Mouse (Mus musculus): ENCODE results near the gene Krt73.

The Krt73 gene

GRCm38 (mm10) chr15:101802296-101802835 lies at the start of gene Krt73:
Gene Krt73, minus strand, starts transcription at chr15:101802346.
- DNase-seq (ENCODE audit: low read depth in 1 of 2, low spot score in 2 of 2): no peak

GRCm38 (mm10) chr15:101850694-101851093 lies 48.5 kb upstream of the Krt73 start, which contains the start of gene Krt1:
Gene Krt1, minus strand, starts transcription at chr15:101850794.
- DNase-seq (ENCODE audit: low read depth in 1 of 2, low spot score in 2 of 2): no peak

- no peak for DNase-seq (ENCODE audit: low read depth in 1 of 2, low spot score in 2 of 2)
Observed at GRCm38 (mm10) chr15:101845971-101846403, 43.8 kb upstream of the Krt73 start.

DNA sequence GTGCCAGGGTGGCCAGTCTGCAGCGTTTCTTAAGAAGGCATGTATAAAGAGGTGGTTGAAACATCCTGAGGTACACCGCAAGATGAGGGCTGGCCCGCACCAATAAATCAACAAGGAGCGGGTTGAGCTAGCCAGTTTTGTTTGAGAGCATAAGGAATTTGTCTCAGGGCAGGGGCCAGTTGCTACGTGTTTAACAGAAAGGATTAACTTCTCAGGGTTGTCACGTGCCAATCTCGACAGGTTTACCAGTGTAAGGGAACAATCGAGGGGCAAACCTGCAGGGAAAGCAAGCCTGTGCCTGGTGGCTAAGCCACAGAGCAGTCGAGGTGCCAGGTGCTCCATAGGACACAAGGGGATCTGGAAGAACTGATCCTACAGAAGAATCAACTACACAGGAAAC lies 41.0 kb upstream of the Krt73 start:
- no peak for DNase-seq (ENCODE audit: low read depth in 1 of 2, low spot score in 2 of 2)

DNA sequence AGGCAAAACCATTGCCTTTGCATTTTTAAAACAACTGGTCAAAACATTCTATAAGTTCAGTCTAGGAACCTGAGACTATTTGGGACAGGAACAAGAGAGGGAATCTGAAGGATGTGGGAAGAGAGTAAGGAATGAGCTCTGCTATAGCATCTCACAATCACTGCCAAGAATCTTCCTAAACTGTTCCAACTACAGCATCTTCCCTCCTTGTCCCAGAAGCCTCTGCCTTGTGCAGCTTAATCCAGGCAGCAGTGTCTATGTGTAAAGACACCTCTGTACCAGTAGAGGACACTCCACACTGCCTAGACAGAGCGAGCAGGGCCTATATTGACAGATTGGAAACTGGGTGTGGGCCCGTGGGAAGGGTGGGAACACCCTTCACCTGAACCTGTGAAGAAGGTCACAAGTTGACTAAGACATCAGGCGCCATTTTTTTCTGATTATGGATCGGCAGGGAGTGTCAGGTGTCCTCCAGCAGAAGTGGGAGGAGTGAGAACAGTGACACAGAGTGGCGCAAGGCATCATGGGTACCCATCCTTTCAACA lies 32.7 kb upstream of the Krt73 start:
- DNase-seq (ENCODE audit: low read depth in 1 of 2, low spot score in 2 of 2): no peak

DNA sequence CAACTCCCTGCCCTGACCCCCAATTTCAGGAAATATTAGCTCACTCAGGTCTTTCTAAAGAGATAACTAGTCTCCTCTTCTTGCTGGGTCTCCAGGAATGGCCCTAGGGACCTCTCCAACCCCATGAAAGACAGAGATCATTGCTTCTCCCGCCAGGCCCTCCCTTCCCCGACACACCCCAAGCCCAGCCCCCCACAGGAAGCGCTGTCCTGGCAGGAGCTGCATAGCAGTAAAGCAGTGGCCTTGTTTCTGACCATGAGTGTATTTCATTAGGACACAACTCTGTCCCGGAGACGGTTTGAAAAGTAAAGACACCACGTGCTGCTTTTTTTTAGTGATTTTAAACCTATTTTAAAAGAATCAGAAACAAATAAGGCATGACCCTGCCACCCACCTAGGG lies 31.0 kb upstream of the Krt73 start:
- DNase-seq (ENCODE audit: low read depth in 1 of 2, low spot score in 2 of 2): no peak

DNA sequence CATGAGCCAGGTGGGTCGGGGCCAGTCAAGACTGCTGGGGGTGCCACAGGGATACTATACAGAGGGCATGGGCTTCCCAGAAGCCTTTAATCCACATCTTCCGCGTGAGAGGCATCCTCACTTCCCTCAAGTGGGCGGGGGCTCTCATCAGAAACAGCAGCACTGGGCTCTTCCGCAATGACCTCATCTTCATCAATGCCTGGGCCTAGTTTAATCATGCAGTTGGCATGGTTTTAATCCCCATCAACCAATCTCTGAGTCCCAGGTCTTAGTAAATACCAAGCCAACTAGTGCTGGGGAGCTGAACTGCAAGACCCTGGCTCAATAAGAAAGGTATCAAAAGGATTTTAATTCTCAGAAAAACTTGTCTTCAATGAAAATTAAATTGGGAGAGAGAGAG lies 27.3 kb upstream of the Krt73 start:
- DNase-seq (ENCODE audit: low read depth in 1 of 2, low spot score in 2 of 2): no peak

DNA sequence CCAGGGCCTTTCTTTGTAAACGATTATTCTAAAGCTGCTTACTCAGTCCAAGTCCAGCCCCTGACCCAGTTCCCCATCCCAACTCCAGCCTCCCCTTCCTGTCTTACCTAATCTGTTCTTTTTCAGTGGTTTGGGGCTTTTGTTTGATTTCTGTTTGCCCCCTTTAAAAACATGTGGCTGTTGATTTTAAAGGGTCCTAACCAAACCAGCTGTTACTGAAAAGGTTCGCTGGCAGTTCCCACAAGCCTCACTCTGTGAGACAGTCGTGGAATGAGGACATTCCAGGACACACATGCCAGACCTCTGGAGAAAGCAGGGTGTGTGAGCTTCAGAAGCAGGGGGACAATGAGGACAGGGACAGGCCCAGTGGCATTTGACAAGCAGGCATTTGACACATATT lies 19.6 kb upstream of the Krt73 start:
- DNase-seq (ENCODE audit: low read depth in 1 of 2, low spot score in 2 of 2): no peak

DNA sequence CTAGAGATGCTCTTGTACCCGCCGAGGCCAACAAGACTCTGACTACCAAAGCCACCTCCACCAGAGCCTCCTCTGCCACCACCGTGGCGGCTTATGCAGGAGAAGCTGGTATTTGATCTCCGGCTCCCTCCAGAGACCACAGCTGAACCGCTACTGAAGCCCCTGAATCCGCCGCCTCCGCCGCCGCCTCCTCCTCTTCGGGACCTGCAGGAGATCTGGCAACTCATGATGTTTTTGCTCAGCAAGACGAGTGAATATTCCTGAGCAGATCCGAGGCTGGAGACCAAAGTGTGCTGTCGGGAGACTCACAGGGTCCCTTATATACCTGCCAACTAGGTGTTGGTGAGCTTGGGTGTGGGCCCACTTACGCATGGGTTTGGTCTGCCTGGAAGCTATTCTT lies 15.7 kb upstream of the Krt73 start, which contains the start of gene Krt2:
Gene Krt2 (minus strand): TSS at position 295 of the 400 bp plus-strand sequence.
- DNase-seq (ENCODE audit: low read depth in 1 of 2, low spot score in 2 of 2): no peak

DNA sequence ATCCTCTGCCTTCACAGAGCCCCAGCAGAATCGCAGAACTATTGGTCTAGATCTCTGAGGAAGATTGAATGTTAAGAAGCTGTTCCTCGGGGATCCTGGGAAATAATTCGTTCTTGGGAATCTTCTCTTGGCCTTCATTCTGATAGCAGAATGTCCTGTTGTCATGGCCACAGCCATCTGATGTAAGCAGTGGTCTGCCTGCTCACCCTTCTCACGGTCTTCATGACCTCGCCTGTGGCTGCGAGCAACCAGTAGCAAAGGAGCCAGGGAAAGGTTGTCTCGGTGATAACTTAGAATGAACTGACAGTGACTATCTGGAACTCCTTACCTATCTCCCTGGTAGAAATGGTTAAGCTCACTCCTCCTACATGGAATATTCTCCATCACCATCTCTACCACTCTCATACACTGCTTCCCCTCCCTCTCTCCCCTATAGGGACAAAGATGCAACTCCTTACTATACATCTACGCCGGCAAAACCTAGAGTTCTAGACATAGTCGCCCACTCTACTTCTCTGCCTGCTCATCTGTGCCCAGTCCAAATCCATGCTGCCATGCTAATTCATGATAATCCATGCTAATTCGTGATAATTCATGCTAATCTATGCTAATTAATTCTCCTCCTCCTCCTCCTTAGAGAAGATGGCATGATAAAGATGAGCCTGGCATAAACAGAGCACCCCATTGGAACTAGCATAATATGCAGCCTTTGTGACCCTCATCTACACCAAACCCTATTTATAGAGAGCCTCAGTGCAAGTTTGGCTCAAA lies 1.1 kb upstream of the Krt73 start:
- no peak for DNase-seq (ENCODE audit: low read depth in 1 of 2, low spot score in 2 of 2)

GRCm38 (mm10) chr15:101790867-101791266 lies 11.3 kb downstream of the Krt73 start:
- DNase-seq (ENCODE audit: low read depth in 1 of 2, low spot score in 2 of 2): no peak

DNA sequence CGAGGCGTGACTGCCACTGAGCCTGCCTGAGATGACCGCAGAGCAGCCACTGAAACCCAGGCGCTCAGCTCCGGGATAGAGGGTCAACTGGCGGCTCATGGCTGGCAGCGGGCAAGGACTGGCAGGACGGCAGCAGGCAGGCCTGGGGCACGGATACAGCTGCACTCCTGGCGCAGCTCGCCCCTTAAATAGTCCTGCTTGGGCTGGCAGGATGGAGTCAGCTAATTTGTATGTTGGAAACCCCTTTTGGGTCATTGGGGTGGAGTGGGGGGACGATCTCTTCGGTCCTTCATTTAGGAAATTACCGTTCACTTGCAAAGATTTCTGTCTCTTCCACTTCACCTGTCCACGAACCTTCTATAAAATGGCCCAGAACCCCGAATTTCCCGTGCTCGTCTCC lies 15.8 kb downstream of the Krt73 start, which contains the start of gene Krt72:
Gene Krt72 (minus strand): TSS at position 101 of the 400 bp plus-strand sequence.
- no peak for DNase-seq (ENCODE audit: low read depth in 1 of 2, low spot score in 2 of 2)

GRCm38 (mm10) chr15:101773420-101773819 lies 28.7 kb downstream of the Krt73 start:
- no peak for DNase-seq (ENCODE audit: low read depth in 1 of 2, low spot score in 2 of 2)

DNA sequence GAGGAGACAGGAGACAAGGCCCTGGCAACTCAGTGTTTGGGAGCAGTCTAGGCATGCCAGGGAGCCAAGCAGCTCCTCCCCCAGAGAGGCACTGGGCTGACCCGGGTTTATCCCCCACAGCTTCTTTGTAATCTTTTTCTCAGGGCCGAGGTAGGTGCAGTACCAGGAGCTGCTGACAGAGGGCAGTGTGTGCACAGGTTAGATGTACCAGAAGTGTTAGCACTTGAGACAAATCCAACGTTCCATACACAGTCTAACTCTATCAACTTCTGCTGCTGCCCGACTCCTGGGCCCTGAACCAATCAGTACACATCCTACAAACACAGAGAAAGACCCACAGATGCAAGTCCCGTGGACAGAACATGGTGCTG lies 29.4 kb downstream of the Krt73 start:
- peak; percentile 17 to 68 for DNase-seq (ENCODE audit: low read depth in 1 of 2, low spot score in 2 of 2)

GRCm38 (mm10) chr15:101772080-101772710 lies 30.0 kb downstream of the Krt73 start:
- DNase-seq (ENCODE audit: low read depth in 1 of 2, low spot score in 2 of 2): no peak

DNA sequence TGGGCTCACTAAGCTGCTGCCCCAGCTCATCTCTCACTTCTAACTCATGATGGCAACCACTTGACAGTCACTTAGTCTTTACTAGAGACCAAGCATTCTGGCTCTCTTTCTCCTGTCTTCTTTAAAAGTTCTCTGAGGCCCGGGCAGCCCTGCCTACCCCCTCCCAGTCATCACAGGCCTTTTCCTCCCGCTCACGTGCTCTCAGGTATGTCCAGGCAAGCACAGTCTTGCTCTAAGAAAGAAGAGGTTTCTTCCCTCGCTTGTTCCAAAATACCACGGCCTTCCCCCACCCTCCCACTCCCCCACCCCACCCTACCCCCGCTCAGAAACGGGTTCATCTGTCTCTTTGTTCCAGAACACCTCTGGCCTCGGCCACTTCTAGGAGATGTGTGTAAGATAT lies 31.9 kb downstream of the Krt73 start:
- DNase-seq (ENCODE audit: low read depth in 1 of 2, low spot score in 2 of 2): no peak
